Mouse (Mus musculus): ENCODE results near the gene Pan2. TPM values are rescaled to one million over a fixed set of nuclear protein-coding genes. Genes with fewer than 3 reads are reported as not detected.

Gene Pan2
- total and polyA plus RNA-seq, 3 experiments, result 10.6 to 18.5 (median 11.0) TPM

DNA sequence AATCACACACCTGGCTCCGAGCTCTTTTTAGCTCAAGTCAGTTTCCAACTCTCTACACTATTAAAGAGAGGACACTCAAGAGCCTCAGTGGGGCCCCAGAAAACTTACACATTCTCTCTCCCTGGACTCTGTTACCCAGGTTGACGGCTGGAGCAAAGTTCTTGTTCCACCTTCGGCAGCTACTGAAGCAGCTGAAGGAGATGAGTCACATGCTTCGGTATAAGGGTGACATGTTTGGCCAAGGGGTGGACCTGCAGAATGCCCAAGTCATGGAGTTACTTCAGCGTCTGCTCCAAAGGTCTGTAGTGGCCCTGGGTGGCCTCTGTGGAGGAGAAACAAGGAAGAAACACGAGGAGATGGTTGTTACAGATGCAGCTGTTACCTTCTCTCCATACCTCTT, 22.2 kb upstream of the Pan2 start:
- Histone ChIP-seq H3K27me3 (replicated peaks) (no peaks in the 10 kb centered on the region), H3K79me2 (replicated peaks; ENCODE audit: control insufficient read depth, extremely low read depth, insufficient read depth, poor library complexity, severe bottlenecking) (no peaks in the 10 kb centered on the region), H3K4me1 (ENCODE audit: control insufficient read depth in 1 of 2, insufficient read depth in 2 of 2) (peaks cover 0 to 14% of the 10 kb centered on the region in 2 experiments; a peak in 2 of 4 replicates), H3K27ac (ENCODE audit: insufficient read depth, low read depth) (no peak overlapping the region), H3K36me3 (replicated peaks in 1 of 2; ENCODE audit: control insufficient read depth in 1 of 2, insufficient read depth in 1 of 2, low read length in 1 of 2) (peaks cover 67 to 94% of the 10 kb centered on the region in 2 experiments), H3K4me3 (replicated peaks in 1 of 3; ENCODE audit: low read depth in 2 of 3, low read length in 2 of 3, poor library complexity in 1 of 3) (no peak overlapping the region), H3K9ac (ENCODE audit: insufficient read depth, low read depth) (no peak overlapping the region), H3K9me3 (replicated peaks; ENCODE audit: low read length) (no peaks in the 10 kb centered on the region), H3K4me2 (ENCODE audit: insufficient read depth, low read depth, poor library complexity, severe bottlenecking) (no peak overlapping the region)
- in situ Hi-C loops (cut with MboI; ENCODE audit: low pct_ligation_motif_present, low pct_unique_long_range_greater_than_20kb, low sequenced_read_pairs), result no loop called here
- TF ChIP-seq IRF4 (IDR thresholded peaks at IDR 0.05; ENCODE audit: low read depth, low read length), result no peak
- no peak for TF ChIP-seq MAFK (IDR thresholded peaks at IDR 0.05; ENCODE audit: insufficient replicate concordance, low read length)
- no peak for TF ChIP-seq ETS1 (conservative IDR thresholded peaks at IDR 0.05; ENCODE audit: low read depth, low read length)
- TF ChIP-seq MAZ (IDR thresholded peaks at IDR 0.05; ENCODE audit: low read depth, low read length), result no peak
- no peak for TF ChIP-seq RAD21 (IDR thresholded peaks at IDR 0.05; ENCODE audit: low read depth, low read length)
- TF ChIP-seq RCOR1 (conservative IDR thresholded peaks at IDR 0.05; ENCODE audit: low read depth, low read length), result no peak
- no peak for TF ChIP-seq MEF2A (IDR thresholded peaks at IDR 0.05; ENCODE audit: borderline replicate concordance, low read depth, low read length)
- TF ChIP-seq SIN3A (IDR thresholded peaks at IDR 0.05; ENCODE audit: low read length), result no peak
- no peak for TF ChIP-seq TBP (conservative IDR thresholded peaks at IDR 0.05; ENCODE audit: low read depth, low read length)
- TF ChIP-seq TCF12 (IDR thresholded peaks at IDR 0.05; ENCODE audit: low read depth, low read length), result no peak
- TF ChIP-seq CTCF (conservative IDR thresholded peaks at IDR 0.05 in 1 of 2, IDR thresholded peaks at IDR 0.05 in 1 of 2; ENCODE audit: low read depth in 2 of 2, low read length in 2 of 2), result no peak
- no peak for TF ChIP-seq CHD1 (IDR thresholded peaks at IDR 0.05; ENCODE audit: low read depth, low read length)
- no peak for TF ChIP-seq MAX (IDR thresholded peaks at IDR 0.05; ENCODE audit: low read length)
- TF ChIP-seq PAX5 (IDR thresholded peaks at IDR 0.05; ENCODE audit: low read length), result no peak
- no peak for TF ChIP-seq MYC (IDR thresholded peaks at IDR 0.05; ENCODE audit: low read depth, low read length)
- dilution Hi-C loops (cut with MboI; ENCODE audit: extremely low pct_ligation_motif_present, extremely low pct_unique_long_range_greater_than_20kb, low sequenced_read_pairs), result no loop called here
- no peak for DNase-seq (ENCODE audit: extremely low read depth)

DNA sequence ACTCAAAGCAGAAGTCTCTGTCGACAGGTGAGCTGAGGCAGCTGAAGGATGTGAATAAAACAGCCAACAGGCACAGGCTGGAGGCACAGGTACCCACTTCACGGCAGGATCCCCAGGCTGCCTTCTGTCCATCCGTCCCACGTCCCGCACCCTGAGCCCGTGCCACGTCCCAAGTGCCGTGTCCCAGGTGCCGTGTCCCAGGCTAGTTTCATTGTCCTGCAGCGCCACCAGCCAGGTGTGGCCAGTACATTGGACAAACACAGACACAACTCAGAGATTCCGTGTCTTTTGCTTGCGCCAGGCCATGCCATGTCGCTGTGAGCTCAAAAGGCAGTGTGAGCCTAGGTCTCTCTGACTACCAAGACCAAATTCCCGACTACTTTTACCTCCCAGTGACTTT, 21.5 kb upstream of the Pan2 start:
- Histone ChIP-seq H3K27me3 (replicated peaks) (no peaks in the 10 kb centered on the region), H3K27ac (ENCODE audit: insufficient read depth, low read depth) (no peak overlapping the region), H3K4me3 (replicated peaks in 1 of 3; ENCODE audit: low read depth in 2 of 3, low read length in 2 of 3, poor library complexity in 1 of 3) (no peak overlapping the region), H3K9me3 (replicated peaks; ENCODE audit: low read length) (no peaks in the 10 kb centered on the region), H3K79me2 (replicated peaks; ENCODE audit: control insufficient read depth, extremely low read depth, insufficient read depth, poor library complexity, severe bottlenecking) (no peaks in the 10 kb centered on the region), H3K4me1 (ENCODE audit: control insufficient read depth in 1 of 2, insufficient read depth in 2 of 2) (peaks cover 0 to 22% of the 10 kb centered on the region in 2 experiments; a peak in 2 of 4 replicates), H3K36me3 (replicated peaks in 1 of 2; ENCODE audit: control insufficient read depth in 1 of 2, insufficient read depth in 1 of 2, low read length in 1 of 2) (peaks cover 70 to 95% of the 10 kb centered on the region in 2 experiments), H3K9ac (ENCODE audit: insufficient read depth, low read depth) (no peak overlapping the region), H3K4me2 (ENCODE audit: insufficient read depth, low read depth, poor library complexity, severe bottlenecking) (no peak overlapping the region)
- no peak for DNase-seq (ENCODE audit: extremely low read depth)
- TF ChIP-seq KAT2A (IDR thresholded peaks at IDR 0.05; ENCODE audit: insufficient replicate concordance, low read length) (no peak), BHLHE40 (IDR thresholded peaks at IDR 0.05; ENCODE audit: low read depth, low read length) (no peak), SMC3 (IDR thresholded peaks at IDR 0.05; ENCODE audit: low read depth, low read length) (no peak), UBTF (IDR thresholded peaks at IDR 0.05; ENCODE audit: low read depth, low read length) (no peak), TBP (conservative IDR thresholded peaks at IDR 0.05; ENCODE audit: low read depth, low read length) (no peak), IRF4 (IDR thresholded peaks at IDR 0.05; ENCODE audit: low read depth, low read length) (no peak), HCFC1 (IDR thresholded peaks at IDR 0.05; ENCODE audit: low read depth, low read length) (no peak), POLR2A (IDR thresholded peaks at IDR 0.05; ENCODE audit: low read depth, low read length) (no peak), CHD1 (IDR thresholded peaks at IDR 0.05; ENCODE audit: low read depth, low read length) (no peak), JUND (conservative IDR thresholded peaks at IDR 0.05; ENCODE audit: low read depth, low read length) (no peak), MYC (IDR thresholded peaks at IDR 0.05; ENCODE audit: low read depth, low read length) (no peak), TCF12 (IDR thresholded peaks at IDR 0.05; ENCODE audit: low read depth, low read length) (no peak), SIN3A (IDR thresholded peaks at IDR 0.05; ENCODE audit: low read length) (no peak), RCOR1 (conservative IDR thresholded peaks at IDR 0.05; ENCODE audit: low read depth, low read length) (no peak), EP300 (IDR thresholded peaks at IDR 0.05; ENCODE audit: low read length) (no peak), ZKSCAN1 (IDR thresholded peaks at IDR 0.05; ENCODE audit: borderline replicate concordance, low read depth, low read length) (no peak), GABPA (IDR thresholded peaks at IDR 0.05; ENCODE audit: insufficient replicate concordance, low read depth, low read length) (no peak)
- in situ Hi-C loops (cut with MboI; ENCODE audit: low pct_ligation_motif_present, low pct_unique_long_range_greater_than_20kb, low sequenced_read_pairs) (no loop called here), dilution Hi-C loops (cut with MboI; ENCODE audit: extremely low pct_ligation_motif_present, extremely low pct_unique_long_range_greater_than_20kb, low sequenced_read_pairs) (no loop called here)

Measured in CH12.LX (cell line).